Mouse (Mus musculus) gastrocnemius, postnatal 10 days (tissue): ENCODE measurements around the gene Lactb. TPM values are rescaled to one million over a fixed set of nuclear protein-coding genes. Genes with fewer than 3 reads are reported as not detected.

Experiments used
- total RNA-seq, 2 experiments: library from RNA; stranded (reverse); gene quantifications; 2 replicates each; pipeline ENCODE4 v1.2.3; 2021

Gene Lactb
- total RNA-seq, 2 experiments from 2014 or later = 19.1 to 22.4 TPM

Other genes with a start within 250 kb of the Lactb start
- 1 to 10 TPM; 4.3 TPM for gene Aph1b, start 180.0 kb downstream of the Lactb start, total RNA-seq
- gene Gm10647, start 178.4 kb downstream of the Lactb start, total RNA-seq = under 1 TPM; 0.14 to 0.25 TPM
- 1 to 10 TPM in 1 of 2 experiments, under 1 TPM in 1; 0.59 to 1.7 TPM for gene Aph1c, start 140.8 kb downstream of the Lactb start, total RNA-seq
- gene Rab8b, start 55.8 kb downstream of the Lactb start, total RNA-seq = 10 to 100 TPM; 12.6 to 15.4 TPM
- gene Rps27l, start 29.4 kb downstream of the Lactb start, total RNA-seq = 100 to 1,000 TPM; 215 to 237 TPM
- gene Tpm1, start 73.9 kb upstream of the Lactb start, total RNA-seq = over 10,000 TPM; 16,629 to 18,397 TPM